Mouse (Mus musculus) lung, postnatal 4 days (tissue): ENCODE measurements around the gene Usp18.

Source experiments
- DNase-seq, 2 experiments: peaks; one replicate each; pipeline ENCODE4 v3.0.0; 2021

The Usp18 gene

DNA sequence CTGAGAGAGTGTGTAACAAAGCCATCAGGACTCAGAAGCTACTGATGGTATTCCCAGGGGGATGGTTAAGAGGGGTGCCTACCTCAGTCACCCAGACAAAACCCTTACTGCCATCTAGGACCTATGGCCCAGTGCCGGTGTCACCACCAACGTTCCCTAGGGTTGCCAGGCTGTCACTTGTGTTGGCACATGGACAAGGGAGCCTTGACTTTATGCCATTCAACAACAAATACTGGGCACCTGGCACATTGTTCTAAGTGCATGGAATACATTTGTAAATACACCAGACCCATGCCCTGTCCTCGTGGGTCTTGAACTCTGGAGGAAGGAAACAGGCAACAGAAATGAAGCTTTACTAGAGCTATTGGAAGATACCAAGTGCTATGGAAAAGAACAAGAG lies 59.9 kb downstream of the Usp18 start:
- DNase-seq, result no peak

DNA sequence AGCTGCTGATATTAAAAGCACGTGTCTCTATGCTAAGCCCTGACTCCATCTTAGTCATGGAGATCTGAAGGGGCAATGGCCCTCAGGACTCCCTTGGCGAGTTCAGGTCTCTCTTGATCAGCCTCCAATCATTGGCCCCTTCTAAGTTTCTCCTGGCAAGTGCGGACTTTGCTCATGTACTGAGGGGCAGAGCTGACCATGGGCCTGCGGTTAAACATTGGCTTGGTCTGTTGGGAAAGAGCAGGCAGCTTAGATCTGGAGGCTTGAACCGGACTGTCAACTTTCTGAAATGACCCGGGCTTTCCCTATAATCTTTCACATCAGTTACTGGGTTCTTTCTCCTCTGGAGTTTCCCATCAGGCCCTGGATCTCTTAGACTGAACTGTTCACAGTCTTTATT lies 65.3 kb downstream of the Usp18 start:
- no peak for DNase-seq

DNA sequence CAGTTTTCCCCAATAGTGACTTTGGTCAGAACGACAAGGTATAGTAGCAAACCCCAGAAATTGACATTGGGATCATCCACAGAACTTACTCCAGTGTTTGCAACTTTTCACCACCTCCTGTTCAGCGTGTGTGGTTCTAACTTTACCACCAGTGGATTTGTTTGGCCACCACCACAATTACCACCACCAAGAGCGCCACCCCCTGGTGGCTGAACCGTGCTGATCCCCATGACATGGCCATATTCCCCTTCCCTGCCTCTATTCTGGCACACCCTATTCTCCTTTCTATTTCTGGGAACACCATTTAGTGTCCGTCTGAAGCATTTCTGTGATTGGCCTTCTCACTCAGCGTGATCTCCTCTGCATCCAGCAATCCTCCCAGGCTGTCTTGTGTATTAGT lies 73.4 kb downstream of the Usp18 start:
- no peak for DNase-seq
